Mouse (Mus musculus) MEL (cell line): ENCODE results near the gene 4930544D05Rik. TPM values are rescaled to one million over a fixed set of nuclear protein-coding genes. Genes with fewer than 3 reads are reported as not detected.

ENCODE experiments used
- DNase-seq: peaks from one replicate; pipeline ENCODE4 v3.0.0; 2011; ENCODE audit warnings: low read depth, low spot score
- H3K27ac ChIP-seq: 2 replicates; pipeline ENCODE4 v1.5.1; 2012; ENCODE audit warnings: low read depth, mild to moderate bottlenecking, control low read depth, low read length, moderate library complexity; ENCODE audit not compliant: control insufficient read depth
- H3K27me3 ChIP-seq, 2 experiments: fragments of 150-350 bp in 1 of 2; sonication (generic) in 1 of 2; 2 replicates each; pipeline ENCODE4 v1.6.1; 2012; ENCODE audit warnings: low read length in 2 of 2, mild to moderate bottlenecking in 2 of 2, improper control_type of control experiment in 1 of 2, moderate library complexity in 1 of 2; ENCODE audit not compliant: insufficient read depth in 2 of 2, control insufficient read depth in 1 of 2
- H3K36me3 ChIP-seq, 2 experiments: 2 replicates each; pipeline ENCODE4 v1.6.1; 2012 to 2014; ENCODE audit warnings: low read length in 2 of 2, improper control_type of control experiment in 1 of 2, inconsistent platforms in 1 of 2, mild to moderate bottlenecking in 1 of 2; ENCODE audit not compliant: insufficient read depth in 2 of 2, control insufficient read depth in 1 of 2
- H3K4me1 ChIP-seq, 2 experiments: fragments of 150-350 bp in 1 of 2; sonication (generic) in 1 of 2; 2 replicates each; pipeline ENCODE4 v1.6.1; 2012; ENCODE audit warnings: low read length in 2 of 2, improper control_type of control experiment in 1 of 2, mild to moderate bottlenecking in 1 of 2; ENCODE audit not compliant: insufficient read depth in 2 of 2, control insufficient read depth in 1 of 2
- H3K4me3 ChIP-seq, 2 experiments: fragments of 150-350 bp in 1 of 2; sonication (generic) in 1 of 2; 2 replicates each; pipeline ENCODE4 v1.5.1; 2012; ENCODE audit warnings: low read depth in 2 of 2, low read length in 2 of 2, mild to moderate bottlenecking in 2 of 2, moderate library complexity in 2 of 2, control low read depth in 1 of 2, improper control_type of control experiment in 1 of 2; ENCODE audit not compliant: control insufficient read depth in 1 of 2, insufficient read depth in 1 of 2
- H3K79me2 ChIP-seq: 2 replicates; pipeline ENCODE4 v1.6.1; 2012; ENCODE audit warnings: mild to moderate bottlenecking, low read length, moderate library complexity; ENCODE audit not compliant: control insufficient read depth, poor library complexity, insufficient read depth
- H3K9ac ChIP-seq: 2 replicates; pipeline ENCODE4 v1.6.1; 2012; ENCODE audit warnings: low read depth, mild to moderate bottlenecking, control low read depth, low read length, moderate library complexity; ENCODE audit not compliant: control insufficient read depth, poor library complexity, severe bottlenecking
- H3K9me3 ChIP-seq: fragments of 150-350 bp; sonication (generic); replicated peaks from 2 replicates; pipeline ENCODE4 v1.6.1; 2012; ENCODE audit warnings: mild to moderate bottlenecking, low read length, improper control_type of control experiment, moderate library complexity; ENCODE audit not compliant: insufficient read depth
- CHD1 ChIP-seq: IDR thresholded peaks from 2 replicates; pipeline ENCODE4 v1.6.1; 2012; ENCODE audit warnings: low read depth, mild to moderate bottlenecking, inconsistent platforms, low read length, improper control_type of control experiment
- ELF1 ChIP-seq: IDR thresholded peaks from 2 replicates; pipeline ENCODE4 v1.6.1; 2014; ENCODE audit warnings: low read depth, mild to moderate bottlenecking, inconsistent platforms, low read length, improper control_type of control experiment, moderate library complexity
- EP300 ChIP-seq, 2 experiments: IDR thresholded peaks; 2 replicates each; pipeline ENCODE4 v1.6.1; 2011; ENCODE audit warnings: improper control_type of control experiment in 2 of 2, low read length in 2 of 2, low read depth in 1 of 2, mild to moderate bottlenecking in 1 of 2
- GABPA ChIP-seq: IDR thresholded peaks from 2 replicates; pipeline ENCODE4 v1.6.1; 2012; ENCODE audit warnings: low read depth, mild to moderate bottlenecking, inconsistent platforms, low read length, improper control_type of control experiment, moderate library complexity
- GATA1 ChIP-seq: IDR thresholded peaks from 2 replicates; pipeline ENCODE4 v1.6.1; 2011; ENCODE audit warnings: low read depth, low read length, improper control_type of control experiment
- JUND ChIP-seq: IDR thresholded peaks from 2 replicates; pipeline ENCODE4 v1.6.1; 2011; ENCODE audit warnings: low read depth, mild to moderate bottlenecking, improper control_type of control experiment, low read length
- KAT2A ChIP-seq: conservative IDR thresholded peaks from 2 replicates; pipeline ENCODE4 v1.6.1; 2012; ENCODE audit warnings: low read depth, low read length, improper control_type of control experiment, inconsistent platforms
- MAX ChIP-seq: IDR thresholded peaks from 2 replicates; pipeline ENCODE4 v1.6.1; 2011; ENCODE audit warnings: low read length, improper control_type of control experiment
- MAZ ChIP-seq: IDR thresholded peaks from 2 replicates; pipeline ENCODE4 v1.6.1; 2012; ENCODE audit warnings: low read depth, mild to moderate bottlenecking, inconsistent platforms, low read length, improper control_type of control experiment
- MEF2A ChIP-seq: IDR thresholded peaks from 2 replicates; pipeline ENCODE4 v1.6.1; 2014; ENCODE audit warnings: low read depth, mild to moderate bottlenecking, inconsistent platforms, low read length, improper control_type of control experiment; ENCODE audit not compliant: poor library complexity, insufficient replicate concordance, severe bottlenecking; ENCODE audit errors: extremely low read depth
- MXI1 ChIP-seq: IDR thresholded peaks from 2 replicates; pipeline ENCODE4 v1.6.1; 2011; ENCODE audit warnings: mild to moderate bottlenecking, low read depth, low read length, improper control_type of control experiment
- MYB ChIP-seq: IDR thresholded peaks from 2 replicates; pipeline ENCODE4 v1.6.1; 2011; ENCODE audit warnings: mild to moderate bottlenecking, low read depth, low read length, improper control_type of control experiment
- NELFE ChIP-seq: IDR thresholded peaks from 2 replicates; pipeline ENCODE4 v1.6.1; 2011; ENCODE audit warnings: low read depth, low read length, improper control_type of control experiment
- POLR2A ChIP-seq, 2 experiments: IDR thresholded peaks; 2 replicates each; pipeline ENCODE4 v1.6.1; 2011 to 2012; ENCODE audit warnings: low read length in 2 of 2, mild to moderate bottlenecking in 2 of 2, control low read depth in 1 of 2, improper control_type of control experiment in 1 of 2, low read depth in 1 of 2, moderate library complexity in 1 of 2; ENCODE audit not compliant: control insufficient read depth in 1 of 2, insufficient read depth in 1 of 2, poor library complexity in 1 of 2
- POLR2AphosphoS2 ChIP-seq: IDR thresholded peaks from 2 replicates; pipeline ENCODE4 v1.6.1; 2011; ENCODE audit warnings: low read length, improper control_type of control experiment
- POLR2AphosphoS5 ChIP-seq: IDR thresholded peaks from 2 replicates; pipeline ENCODE4 v1.6.1; 2012; ENCODE audit warnings: low read depth, borderline replicate concordance, mild to moderate bottlenecking, inconsistent platforms, low read length, moderate library complexity, mixed read lengths
- RCOR1 ChIP-seq: IDR thresholded peaks from 2 replicates; pipeline ENCODE4 v1.6.1; 2012; ENCODE audit warnings: low read depth, mild to moderate bottlenecking, inconsistent platforms, low read length, improper control_type of control experiment
- SIN3A ChIP-seq: IDR thresholded peaks from 2 replicates; pipeline ENCODE4 v1.6.1; 2012; ENCODE audit warnings: low read length, improper control_type of control experiment, inconsistent platforms
- TBP ChIP-seq: IDR thresholded peaks from 2 replicates; pipeline ENCODE4 v1.8.0; 2011; ENCODE audit warnings: low read depth, low read length, improper control_type of control experiment
- TCF12 ChIP-seq: IDR thresholded peaks from 2 replicates; pipeline ENCODE4 v1.6.1; 2014; ENCODE audit warnings: low read depth, mild to moderate bottlenecking, inconsistent platforms, low read length, improper control_type of control experiment, moderate library complexity
- UBTF ChIP-seq: IDR thresholded peaks from 2 replicates; pipeline ENCODE4 v1.6.1; 2012; ENCODE audit warnings: low read depth, mild to moderate bottlenecking, inconsistent platforms, low read length, improper control_type of control experiment, moderate library complexity, borderline replicate concordance; ENCODE audit not compliant: insufficient read depth
- USF1 ChIP-seq: IDR thresholded peaks from 2 replicates; pipeline ENCODE4 v1.6.1; 2014; ENCODE audit warnings: low read depth, mild to moderate bottlenecking, inconsistent platforms, low read length, improper control_type of control experiment, moderate library complexity
- ZKSCAN1 ChIP-seq: IDR thresholded peaks from 2 replicates; pipeline ENCODE4 v1.6.1; 2012; ENCODE audit warnings: low read depth, mild to moderate bottlenecking, inconsistent platforms, low read length, improper control_type of control experiment, moderate library complexity
- ZNF384 ChIP-seq: IDR thresholded peaks from 2 replicates; pipeline ENCODE4 v1.6.1; 2012; ENCODE audit warnings: low read depth, mild to moderate bottlenecking, inconsistent platforms, low read length, improper control_type of control experiment
- polyA plus RNA-seq, 2 experiments: library from polyadenylated mRNA; stranded (reverse) in 1 of 2; unstranded in 1 of 2; fragments of >175 nt in 1 of 2; fragments of >200 nt in 1 of 2; gene quantifications; 2 replicates each; pipeline versions ENCODE4 v1.2.1 to v1.2.4; 2012; ENCODE audit warnings: low replicate concordance in 2 of 2, low read depth in 1 of 2; ENCODE audit not compliant: insufficient read length in 2 of 2, insufficient read depth in 1 of 2, missing spikeins in 1 of 2
- total RNA-seq: library from RNA; depleted of rRNA; stranded (reverse); fragments of 300-350 nt; gene quantifications from 2 replicates; pipeline ENCODE4 v1.2.3, GENCODE M21; 2012

Gene 4930544D05Rik
- total and polyA plus RNA-seq, 3 experiments = 0.10 TPM; not detected in 2

DNA sequence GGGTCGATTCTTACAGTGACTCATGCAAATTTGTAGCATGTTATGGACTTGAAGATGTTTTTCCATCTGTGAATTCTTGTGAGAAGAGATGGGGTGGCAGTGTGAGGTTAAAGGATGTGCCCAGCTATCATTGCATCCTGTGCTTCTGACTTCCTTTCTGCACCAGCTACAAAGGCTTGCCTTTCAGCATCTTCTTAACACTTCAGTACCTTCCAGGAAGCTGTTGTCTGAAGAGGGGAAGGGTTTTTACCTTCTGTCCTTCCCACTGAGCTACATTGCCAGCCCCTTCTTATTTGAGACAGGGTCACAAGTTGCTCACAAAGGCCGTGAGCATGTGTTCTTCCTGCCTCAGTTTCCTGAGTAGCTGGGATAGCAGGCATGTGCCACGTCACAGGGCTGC lies 34.7 kb upstream of the 4930544D05Rik start:
- Histone ChIP-seq H3K36me3 (peaks cover 0 to 18% of the 10 kb centered on the region in 2 experiments; a peak in 3 of 4 replicates), H3K27ac (no peak overlapping the region)
- TF ChIP-seq TCF12 (no peak), MYB (no peak), MAZ (no peak), GABPA (no peak), USF1 (no peak), ZKSCAN1 (no peak), ELF1 (no peak), KAT2A (no peak), GATA1 (no peak), POLR2AphosphoS5 (no peak), POLR2AphosphoS2 (no peak), JUND (no peak), RCOR1 (no peak), EP300 (IDR thresholded peaks at IDR 0.05; ENCODE audit: low read depth in 1 of 2, low read length in 2 of 2) (no peak)

DNA sequence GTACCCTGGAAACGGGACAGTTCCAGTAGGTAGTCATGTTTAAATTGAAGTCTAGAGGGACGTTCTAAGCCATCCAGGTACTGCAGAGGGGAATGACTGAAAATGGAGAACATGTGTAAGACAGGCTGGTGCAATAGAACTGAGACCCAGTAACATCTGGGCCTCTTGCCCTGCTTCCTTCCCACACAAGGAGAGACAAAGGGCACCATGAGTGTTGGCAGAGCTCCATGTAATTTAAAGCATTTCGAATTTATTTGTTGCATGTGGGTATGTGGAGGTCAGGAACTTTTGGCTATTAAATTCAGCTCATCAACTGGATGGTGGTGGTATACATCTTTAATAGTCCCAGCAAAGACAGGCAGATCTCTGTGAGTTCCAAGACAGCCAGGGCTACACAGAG lies 33.5 kb upstream of the 4930544D05Rik start:
- Histone ChIP-seq H3K4me3 (no peak overlapping the region), H3K27ac (no peak overlapping the region), H3K9ac (no peak overlapping the region), H3K27me3 (no peaks in the 10 kb centered on the region), H3K79me2 (peaks cover 7% of the 10 kb centered on the region), H3K4me1 (peaks cover 2 to 5% of the 10 kb centered on the region in 2 experiments; a peak in 2 of 4 replicates), H3K9me3 (no peaks in the 10 kb centered on the region), H3K36me3 (peaks cover 0 to 8% of the 10 kb centered on the region in 2 experiments; a peak in 3 of 4 replicates)
- no peak for TF ChIP-seq MXI1
- TF ChIP-seq ZNF384 = no peak
- no peak for TF ChIP-seq MAX
- TF ChIP-seq UBTF = no peak
- TF ChIP-seq MEF2A = no peak
- TF ChIP-seq KAT2A = no peak
- TF ChIP-seq CHD1 = no peak
- TF ChIP-seq USF1 = no peak
- no peak for TF ChIP-seq SIN3A
- no peak for TF ChIP-seq POLR2A (IDR thresholded peaks at IDR 0.05; ENCODE audit: control insufficient read depth in 1 of 2, insufficient read depth in 1 of 2, low read depth in 1 of 2, low read length in 2 of 2, poor library complexity in 1 of 2)
- TF ChIP-seq NELFE = no peak
- no peak for TF ChIP-seq JUND
- TF ChIP-seq POLR2AphosphoS5 = no peak
- TF ChIP-seq GABPA = no peak
- no peak for TF ChIP-seq TBP
- no peak for DNase-seq

More for the DNA sequence above, 34.7 kb upstream of the 4930544D05Rik start:
- Histone ChIP-seq H3K9ac (no peak overlapping the region), H3K4me3 (no peak overlapping the region), H3K9me3 (no peaks in the 10 kb centered on the region), H3K27me3 (no peaks in the 10 kb centered on the region), H3K79me2 (peaks cover 16% of the 10 kb centered on the region), H3K4me1 (peaks cover 11 to 18% of the 10 kb centered on the region in 2 experiments)
- DNase-seq = no peak
